Mouse (Mus musculus) kidney, embryonic 14.5 days (tissue): Measurements from ENCODE around the gene Mgat5. TPM values are rescaled to one million over a fixed set of nuclear protein-coding genes. Genes with fewer than 3 reads are reported as not detected.
A peak's percentile ranks its signal among the peaks of the same experiment; 100 is the strongest.

Experiments used
- ATAC-seq: fragments of 200-750 bp; cut with Nextera tagmentation; 2 replicates; pipeline ENCODE4 v1.8.0; 2017; ENCODE audit warnings: moderate number of reproducible peaks, mild to moderate bottlenecking, moderate TSS enrichment, moderate library complexity; ENCODE audit not compliant: low FRiP score, low TSS enrichment
- H3K27ac ChIP-seq: fragments of 300-500 bp; sonication (generic); 2 replicates; pipeline ENCODE4 v1.5.1; 2014; ENCODE audit warnings: low read depth, mild to moderate bottlenecking, low read length, moderate library complexity, mixed read lengths
- H3K27me3 ChIP-seq: fragments of 300-500 bp; sonication (generic); 2 replicates; pipeline ENCODE4 v1.6.1; 2014; ENCODE audit warnings: mild to moderate bottlenecking, low read length; ENCODE audit not compliant: control insufficient read depth, insufficient read depth
- H3K36me3 ChIP-seq: fragments of 300-500 bp; sonication (generic); 2 replicates; pipeline ENCODE4 v1.6.1; 2014; ENCODE audit warnings: low read length, mixed read lengths; ENCODE audit not compliant: control insufficient read depth, insufficient read depth
- H3K4me1 ChIP-seq: fragments of 300-500 bp; sonication (generic); 2 replicates; pipeline ENCODE4 v1.6.1; 2014; ENCODE audit warnings: low read length, mixed read lengths; ENCODE audit not compliant: control insufficient read depth, insufficient read depth
- H3K4me2 ChIP-seq: fragments of 300-500 bp; sonication (generic); replicated peaks from 2 replicates; pipeline ENCODE4 v1.6.1; 2014; ENCODE audit warnings: low read depth, mild to moderate bottlenecking, low read length
- H3K4me3 ChIP-seq: fragments of 300-500 bp; sonication (generic); 2 replicates; pipeline ENCODE4 v1.5.1; 2014; ENCODE audit warnings: mild to moderate bottlenecking, low read length
- H3K9ac ChIP-seq: fragments of 300-500 bp; sonication (generic); 2 replicates; pipeline ENCODE4 v1.6.1; 2014; ENCODE audit warnings: low read depth, mild to moderate bottlenecking, low read length, moderate library complexity
- H3K9me3 ChIP-seq: fragments of 300-500 bp; sonication (generic); 2 replicates; pipeline ENCODE4 v1.6.1; 2016; ENCODE audit warnings: low read length; ENCODE audit not compliant: control insufficient read depth
- WGBS: fragments of 180-500 bp; shearing (Covaris S2); extraction: QIAGEN DNeasy Blood & Tissue Kit; methylation state at CpG from one replicate; pipeline ENCODE4 v1.1.7; 2014; 5-methylcytosine and 5-hydroxymethylcytosine counted together
- polyA plus RNA-seq: library from polyadenylated mRNA; unstranded; fragments of >200 nt; fragmentation: Nextera tagmentation; extraction: Ambion mirVana; gene quantifications from 2 replicates; pipeline ENCODE4 v1.2.1, GENCODE M21; 2014

Gene Mgat5
- polyA plus RNA-seq, 1 experiment from 2014 or later: 11.0 TPM

DNA sequence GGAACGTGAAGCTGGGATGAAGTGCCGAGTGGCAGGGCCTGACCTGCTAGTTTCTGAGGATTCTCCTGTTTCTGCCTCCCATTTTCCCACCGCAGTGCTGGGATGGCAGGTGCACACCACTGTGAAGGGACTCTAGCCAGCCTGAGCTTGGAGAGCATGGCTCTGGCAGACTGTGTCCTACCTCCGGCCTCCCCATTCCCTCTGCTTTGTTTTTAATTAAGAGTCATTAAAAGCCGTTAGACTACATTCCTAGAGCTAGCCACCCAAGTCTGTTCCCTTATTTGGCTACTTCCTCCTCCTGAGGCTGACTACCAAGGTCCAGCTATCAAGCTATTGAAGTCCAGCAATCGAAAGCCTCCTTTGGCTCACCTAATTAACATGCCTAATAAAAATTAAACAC lies 56.2 kb downstream of the Mgat5 start:
- H3K36me3 ChIP-seq: no peaks in the 10 kb centered on the region
- no peak overlapping the region for H3K4me2 ChIP-seq
- WGBS: 36% methylated on average over 6 of the region's 6 CpGs
- no peak overlapping the region for H3K4me3 ChIP-seq
- H3K9me3 ChIP-seq: no peaks in the 10 kb centered on the region
- no peaks in the 10 kb centered on the region for H3K27me3 ChIP-seq
- no peak overlapping the region for H3K9ac ChIP-seq
- 0 out of 2 replicates have a peak, but pooled peaks cover 13% of the 10 kb centered on the region for H3K4me1 ChIP-seq
- ATAC-seq: peak; percentile 87
- no peak overlapping the region for H3K27ac ChIP-seq

GRCm38 (mm10) chr1:127262170-127262837 lies 57.5 kb downstream of the Mgat5 start:
- no peak overlapping the region for H3K4me2 ChIP-seq
- no peak for ATAC-seq
- no peak overlapping the region for H3K9ac ChIP-seq
- H3K4me1 ChIP-seq: 0 out of 2 replicates have a peak, but pooled peaks cover 13% of the 10 kb centered on the region
- no peak overlapping the region for H3K4me3 ChIP-seq
- H3K9me3 ChIP-seq: no peaks in the 10 kb centered on the region
- no peaks in the 10 kb centered on the region for H3K27me3 ChIP-seq
- H3K36me3 ChIP-seq: no peaks in the 10 kb centered on the region
- H3K27ac ChIP-seq: no peak overlapping the region; the same call in 1 of the 2 replicates
- WGBS: 83% methylated on average over 13 of the region's 13 CpGs

GRCm38 (mm10) chr1:127267985-127268384 lies 63.2 kb downstream of the Mgat5 start:
- Histone ChIP-seq H3K27ac (no peak overlapping the region), H3K4me1 (no peaks in the 10 kb centered on the region), H3K27me3 (no peaks in the 10 kb centered on the region), H3K4me2 (no peak overlapping the region), H3K9me3 (no peaks in the 10 kb centered on the region), H3K9ac (no peak overlapping the region), H3K36me3 (no peaks in the 10 kb centered on the region), H3K4me3 (no peak overlapping the region)
- 76% methylated on average over 5 of the region's 5 CpGs for whole genome bisulfite sequencing
- ATAC-seq: no peak

DNA sequence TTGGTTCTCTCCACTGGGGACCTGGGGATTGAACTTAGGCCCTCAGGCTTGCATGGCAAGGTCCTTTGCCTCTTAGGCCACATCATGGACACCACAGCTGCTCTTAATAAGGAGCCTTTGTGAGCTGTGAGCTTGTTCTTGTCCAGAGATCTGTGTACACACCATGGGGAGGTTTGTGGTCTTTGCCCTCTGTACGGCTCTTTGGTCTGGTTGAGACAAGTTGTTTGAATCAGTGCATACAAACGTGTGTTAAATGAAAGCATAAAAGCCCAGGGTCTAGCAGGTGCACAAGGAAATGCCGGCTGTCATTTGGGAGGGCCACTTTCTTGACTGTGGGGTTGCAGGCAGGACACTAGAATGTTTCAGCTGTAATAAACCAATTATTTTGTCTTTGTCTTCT lies 64.5 kb downstream of the Mgat5 start:
- Histone ChIP-seq H3K27ac (no peak overlapping the region), H3K27me3 (no peaks in the 10 kb centered on the region), H3K9me3 (no peaks in the 10 kb centered on the region), H3K4me2 (no peak overlapping the region), H3K9ac (no peak overlapping the region), H3K36me3 (no peaks in the 10 kb centered on the region), H3K4me3 (no peak overlapping the region), H3K4me1 (no peaks in the 10 kb centered on the region)
- WGBS: 83% methylated on average over 3 of the region's 3 CpGs
- ATAC-seq: no peak

GRCm38 (mm10) chr1:127270273-127271020 lies 65.6 kb downstream of the Mgat5 start:
- Histone ChIP-seq H3K9me3 (no peaks in the 10 kb centered on the region), H3K4me1 (no peaks in the 10 kb centered on the region), H3K9ac (no peak overlapping the region), H3K4me2 (no peak overlapping the region), H3K27ac (no peak overlapping the region), H3K4me3 (no peak overlapping the region), H3K27me3 (no peaks in the 10 kb centered on the region), H3K36me3 (no peaks in the 10 kb centered on the region)
- WGBS: 65% methylated on average over 13 of the region's 13 CpGs
- ATAC-seq: no peak

GRCm38 (mm10) chr1:127271156-127271555 lies 66.3 kb downstream of the Mgat5 start:
- 81% methylated on average over 4 of the region's 4 CpGs for WGBS
- Histone ChIP-seq H3K27me3 (no peaks in the 10 kb centered on the region), H3K9me3 (no peaks in the 10 kb centered on the region), H3K9ac (no peak overlapping the region), H3K4me1 (no peaks in the 10 kb centered on the region), H3K36me3 (no peaks in the 10 kb centered on the region), H3K27ac (no peak overlapping the region), H3K4me2 (no peak overlapping the region), H3K4me3 (no peak overlapping the region)
- no peak for ATAC-seq

- no peak overlapping the region for H3K27ac ChIP-seq
- no peaks in the 10 kb centered on the region for H3K9me3 ChIP-seq
- ATAC-seq: no peak
- H3K9ac ChIP-seq: no peak overlapping the region
- H3K4me1 ChIP-seq: no peaks in the 10 kb centered on the region
- no peaks in the 10 kb centered on the region for H3K27me3 ChIP-seq
- H3K4me3 ChIP-seq: no peak overlapping the region
- WGBS: 83% methylated on average over 5 of the region's 5 CpGs
- H3K4me2 ChIP-seq: no peak overlapping the region
- H3K36me3 ChIP-seq: no peaks in the 10 kb centered on the region
Measured at GRCm38 (mm10) chr1:127273363-127273762, 68.5 kb downstream of the Mgat5 start.

DNA sequence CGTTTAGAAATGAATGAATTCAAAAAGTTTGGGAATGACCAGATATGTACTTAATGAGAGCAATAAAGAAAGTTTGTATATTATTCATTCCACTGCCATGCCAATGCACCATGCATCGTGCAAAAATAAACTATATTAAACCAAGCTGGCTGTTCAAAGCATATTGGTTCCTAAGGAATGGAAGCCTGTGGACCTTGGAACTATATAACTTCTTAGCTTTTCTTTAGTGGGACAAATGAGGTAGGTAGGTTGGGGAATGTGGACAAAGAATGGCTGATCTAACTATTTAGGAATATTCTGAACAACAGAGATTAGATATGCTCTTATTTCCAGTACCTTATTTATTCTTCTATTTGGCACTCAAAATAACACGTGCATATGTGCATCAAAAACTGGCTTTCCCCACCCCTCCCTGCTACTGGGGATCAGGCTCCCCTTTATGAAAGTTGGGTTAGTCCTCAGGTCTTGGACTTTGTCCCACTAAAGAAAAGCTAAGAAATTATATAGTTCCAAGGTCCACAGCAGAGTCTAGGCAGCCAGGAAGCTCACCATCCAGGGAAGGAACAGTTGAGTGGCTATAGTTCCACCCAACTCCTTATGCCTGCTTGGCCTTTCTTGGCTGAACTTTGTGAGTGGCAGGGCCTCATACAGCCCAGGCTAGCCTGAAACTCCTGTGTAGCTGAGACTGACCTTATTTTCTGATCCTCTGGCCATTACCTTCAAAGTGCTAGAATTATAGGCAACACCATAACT lies 70.9 kb downstream of the Mgat5 start:
- Histone ChIP-seq H3K9ac (no peak overlapping the region), H3K4me2 (no peak overlapping the region), H3K27ac (no peak overlapping the region), H3K9me3 (no peaks in the 10 kb centered on the region), H3K36me3 (no peaks in the 10 kb centered on the region), H3K4me3 (no peak overlapping the region), H3K27me3 (no peaks in the 10 kb centered on the region), H3K4me1 (no peaks in the 10 kb centered on the region)
- ATAC-seq: no peak
- WGBS: 94% methylated on average over 3 of the region's 3 CpGs

GRCm38 (mm10) chr1:127278067-127278466 lies 73.3 kb downstream of the Mgat5 start:
- Histone ChIP-seq H3K4me1 (no peaks in the 10 kb centered on the region), H3K4me3 (no peak overlapping the region), H3K27me3 (no peaks in the 10 kb centered on the region), H3K4me2 (no peak overlapping the region), H3K27ac (no peak overlapping the region), H3K9me3 (no peaks in the 10 kb centered on the region; the same call in 1 of the 2 replicates), H3K36me3 (no peaks in the 10 kb centered on the region), H3K9ac (no peak overlapping the region)
- 94% methylated on average over 3 of the region's 3 CpGs for WGBS
- ATAC-seq: no peak
